Mouse (Mus musculus): ENCODE results near the gene Pycard. TPM values are rescaled to one million over a fixed set of nuclear protein-coding genes. Genes with fewer than 3 reads are reported as not detected.

Pycard gene
- total and polyA plus RNA-seq, 3 experiments, result 5.1 to 52.5 (median 8.1) TPM

DNA sequence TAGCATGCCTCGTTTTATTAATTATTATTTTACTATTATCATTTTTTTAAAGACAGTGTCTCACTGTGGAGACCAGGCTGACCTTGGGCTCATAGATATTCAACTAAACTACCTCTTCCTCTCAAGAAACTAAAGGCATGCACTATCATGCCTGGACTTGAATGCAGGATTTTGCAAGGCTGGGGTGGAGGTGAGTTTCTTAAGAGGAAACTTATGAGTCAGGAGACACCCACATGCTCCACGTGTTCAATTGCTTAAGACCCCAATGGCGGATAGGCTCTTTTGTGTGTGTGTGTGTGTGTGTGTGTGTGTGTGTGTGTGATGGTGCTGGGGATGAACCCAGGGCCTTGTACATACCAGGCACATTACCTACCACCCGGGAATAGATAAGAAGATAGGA, 31.7 kb upstream of the Pycard start:
- H3K4me2 ChIP-seq (ENCODE audit: insufficient read depth, low read depth, poor library complexity, severe bottlenecking), result no peak overlapping the region
- in situ Hi-C loops (cut with MboI; ENCODE audit: low pct_ligation_motif_present, low pct_unique_long_range_greater_than_20kb, low sequenced_read_pairs), result no loop called here
- no peaks in the 10 kb centered on the region for H3K27me3 ChIP-seq (replicated peaks)
- no peak for TF ChIP-seq USF1 (IDR thresholded peaks at IDR 0.05; ENCODE audit: low read depth, low read length)
- TF ChIP-seq JUND (conservative IDR thresholded peaks at IDR 0.05; ENCODE audit: low read depth, low read length), result no peak
- no peak for TF ChIP-seq MEF2A (IDR thresholded peaks at IDR 0.05; ENCODE audit: borderline replicate concordance, low read depth, low read length)
- TF ChIP-seq PAX5 (IDR thresholded peaks at IDR 0.05; ENCODE audit: low read length), result no peak
- TF ChIP-seq MAX (IDR thresholded peaks at IDR 0.05; ENCODE audit: low read length), result no peak
- TF ChIP-seq ZMIZ1 (IDR thresholded peaks at IDR 0.05; ENCODE audit: low read depth, low read length), result no peak
- no peak for TF ChIP-seq EP300 (IDR thresholded peaks at IDR 0.05; ENCODE audit: low read length)
- no peak for TF ChIP-seq HCFC1 (IDR thresholded peaks at IDR 0.05; ENCODE audit: low read depth, low read length)
- TF ChIP-seq POLR2AphosphoS2 (IDR thresholded peaks at IDR 0.05; ENCODE audit: low read depth, low read length), result no peak
- TF ChIP-seq CTCF (conservative IDR thresholded peaks at IDR 0.05 in 1 of 2, IDR thresholded peaks at IDR 0.05 in 1 of 2; ENCODE audit: low read depth in 2 of 2, low read length in 2 of 2), result no peak
- no peak for TF ChIP-seq USF2 (conservative IDR thresholded peaks at IDR 0.05; ENCODE audit: low read depth, low read length)
- no peak for TF ChIP-seq SIN3A (IDR thresholded peaks at IDR 0.05; ENCODE audit: low read length)
- TF ChIP-seq NRF1 (IDR thresholded peaks at IDR 0.05; ENCODE audit: low read depth, low read length), result no peak
- H3K36me3 ChIP-seq (replicated peaks in 1 of 2; ENCODE audit: control insufficient read depth in 1 of 2, insufficient read depth in 1 of 2, low read length in 1 of 2), result no peaks in the 10 kb centered on the region
- no peak overlapping the region for H3K4me3 ChIP-seq (replicated peaks in 1 of 3; ENCODE audit: low read depth in 2 of 3, low read length in 2 of 3, poor library complexity in 1 of 3)
- dilution Hi-C loops (cut with MboI; ENCODE audit: extremely low pct_ligation_motif_present, extremely low pct_unique_long_range_greater_than_20kb, low sequenced_read_pairs), result no loop called here
- no peaks in the 10 kb centered on the region for H3K79me2 ChIP-seq (replicated peaks; ENCODE audit: control insufficient read depth, extremely low read depth, insufficient read depth, poor library complexity, severe bottlenecking)
- no peaks in the 10 kb centered on the region for H3K4me1 ChIP-seq (ENCODE audit: control insufficient read depth in 1 of 2, insufficient read depth in 2 of 2)
- no peak overlapping the region for H3K9ac ChIP-seq (ENCODE audit: insufficient read depth, low read depth)
- no peaks in the 10 kb centered on the region for H3K9me3 ChIP-seq (replicated peaks; ENCODE audit: low read length)
- DNase-seq (ENCODE audit: extremely low read depth), result no peak
- no peak overlapping the region for H3K27ac ChIP-seq (ENCODE audit: insufficient read depth, low read depth)

GRCm38 (mm10) chr7:128024932-128025331, 31.3 kb upstream of the Pycard start:
- in situ Hi-C loops (cut with MboI; ENCODE audit: low pct_ligation_motif_present, low pct_unique_long_range_greater_than_20kb, low sequenced_read_pairs) (no loop called here), dilution Hi-C loops (cut with MboI; ENCODE audit: extremely low pct_ligation_motif_present, extremely low pct_unique_long_range_greater_than_20kb, low sequenced_read_pairs) (no loop called here)
- no peak overlapping the region for H3K27ac ChIP-seq (ENCODE audit: insufficient read depth, low read depth)
- H3K4me3 ChIP-seq (replicated peaks in 1 of 3; ENCODE audit: low read depth in 2 of 3, low read length in 2 of 3, poor library complexity in 1 of 3), result no peak overlapping the region
- H3K9me3 ChIP-seq (replicated peaks; ENCODE audit: low read length), result no peaks in the 10 kb centered on the region
- no peak for DNase-seq (ENCODE audit: extremely low read depth)
- H3K36me3 ChIP-seq (replicated peaks in 1 of 2; ENCODE audit: control insufficient read depth in 1 of 2, insufficient read depth in 1 of 2, low read length in 1 of 2), result no peaks in the 10 kb centered on the region
- TF ChIP-seq BHLHE40 (IDR thresholded peaks at IDR 0.05; ENCODE audit: low read depth, low read length) (no peak), USF2 (conservative IDR thresholded peaks at IDR 0.05; ENCODE audit: low read depth, low read length) (no peak), MYC (IDR thresholded peaks at IDR 0.05; ENCODE audit: low read depth, low read length) (no peak), POLR2A (IDR thresholded peaks at IDR 0.05; ENCODE audit: low read depth, low read length) (no peak), GABPA (IDR thresholded peaks at IDR 0.05; ENCODE audit: insufficient replicate concordance, low read depth, low read length) (no peak), ETS1 (conservative IDR thresholded peaks at IDR 0.05; ENCODE audit: low read depth, low read length) (no peak), RAD21 (IDR thresholded peaks at IDR 0.05; ENCODE audit: low read depth, low read length) (no peak), SMC3 (IDR thresholded peaks at IDR 0.05; ENCODE audit: low read depth, low read length) (no peak)
- no peaks in the 10 kb centered on the region for H3K27me3 ChIP-seq (replicated peaks)
- no peaks in the 10 kb centered on the region for H3K79me2 ChIP-seq (replicated peaks; ENCODE audit: control insufficient read depth, extremely low read depth, insufficient read depth, poor library complexity, severe bottlenecking)
- H3K9ac ChIP-seq (ENCODE audit: insufficient read depth, low read depth), result no peak overlapping the region
- H3K4me2 ChIP-seq (ENCODE audit: insufficient read depth, low read depth, poor library complexity, severe bottlenecking), result no peak overlapping the region
- H3K4me1 ChIP-seq (ENCODE audit: control insufficient read depth in 1 of 2, insufficient read depth in 2 of 2), result no peaks in the 10 kb centered on the region

All from CH12.LX (cell line).